Mouse (Mus musculus) liver, embryonic 13.5 days (tissue): Measurements from ENCODE around the gene Homer2. TPM values are rescaled to one million over a fixed set of nuclear protein-coding genes. Genes with fewer than 3 reads are reported as not detected.
A peak's percentile ranks its signal among the peaks of the same experiment; 100 is the strongest.

Experiments used
- ATAC-seq: fragments of 200-750 bp; cut with Nextera tagmentation; 2 replicates; pipeline ENCODE4 v1.8.0; 2017; ENCODE audit warnings: low read depth, mild to moderate bottlenecking, moderate number of reproducible peaks, moderate library complexity
- DNase-seq: peaks from one replicate; pipeline ENCODE4 v3.0.0; 2022
- H3K27ac ChIP-seq: fragments of 300-500 bp; sonication (generic); 2 replicates; pipeline ENCODE4 v1.5.1; 2015; ENCODE audit warnings: moderate library complexity, mild to moderate bottlenecking, inconsistent platforms
- H3K27me3 ChIP-seq: fragments of 300-500 bp; sonication (generic); 2 replicates; pipeline ENCODE4 v1.6.1; 2015; ENCODE audit warnings: mild to moderate bottlenecking, inconsistent platforms
- H3K36me3 ChIP-seq: fragments of 300-500 bp; sonication (generic); 2 replicates; pipeline ENCODE4 v1.6.1; 2015; ENCODE audit warnings: mild to moderate bottlenecking, inconsistent platforms
- H3K4me1 ChIP-seq: fragments of 300-500 bp; sonication (generic); replicated peaks from 2 replicates; pipeline ENCODE4 v1.6.1; 2015; ENCODE audit warnings: inconsistent platforms
- H3K4me2 ChIP-seq: fragments of 300-500 bp; sonication (generic); 2 replicates; pipeline ENCODE4 v1.6.1; 2015; ENCODE audit warnings: inconsistent platforms, mild to moderate bottlenecking, moderate library complexity
- H3K4me3 ChIP-seq: fragments of 300-500 bp; sonication (generic); replicated peaks from 2 replicates; pipeline ENCODE4 v1.5.1; 2015; ENCODE audit warnings: mild to moderate bottlenecking, inconsistent platforms
- H3K9ac ChIP-seq: fragments of 300-500 bp; sonication (generic); 2 replicates; pipeline ENCODE4 v1.6.1; 2015; ENCODE audit warnings: mild to moderate bottlenecking, inconsistent platforms
- H3K9me3 ChIP-seq: fragments of 300-500 bp; sonication (generic); replicated peaks from 2 replicates; pipeline ENCODE4 v1.6.1; 2016; ENCODE audit warnings: inconsistent platforms
- WGBS: fragments of 180-500 bp; shearing (Covaris S2); methylation state at CpG from one replicate; pipeline ENCODE4 v1.1.7; 2015; ENCODE audit not compliant: insufficient replicate concordance; 5-methylcytosine and 5-hydroxymethylcytosine counted together
- polyA plus RNA-seq: library from polyadenylated mRNA; unstranded; fragments of >200 nt; fragmentation: Nextera tagmentation; extraction: Ambion mirVana; gene quantifications from 2 replicates; pipeline ENCODE4 v1.2.1, GENCODE M21; 2015

Homer2 gene
- polyA plus RNA-seq, 1 experiment from 2014 or later = 5.7 TPM

GRCm38 (mm10) chr7:81697954-81698353 is 9.4 kb downstream of the Homer2 start:
- no peak overlapping the region for H3K4me3 ChIP-seq
- H3K36me3 ChIP-seq = no peaks in the 10 kb centered on the region
- H3K9ac ChIP-seq = no peak overlapping the region
- no peaks in the 10 kb centered on the region for H3K4me1 ChIP-seq
- H3K27ac ChIP-seq = no peak overlapping the region
- ATAC-seq = no peak
- no peaks in the 10 kb centered on the region for H3K9me3 ChIP-seq
- no peak overlapping the region for H3K4me2 ChIP-seq
- 75% methylated on average over 4 of the region's 4 CpGs for WGBS
- DNase-seq = no peak
- H3K27me3 ChIP-seq = peaks cover 23% of the 10 kb centered on the region

GRCm38 (mm10) chr7:81695763-81696533 is 11.4 kb downstream of the Homer2 start:
- no peak overlapping the region for H3K4me2 ChIP-seq
- no peaks in the 10 kb centered on the region for H3K9me3 ChIP-seq
- H3K27ac ChIP-seq = no peak overlapping the region
- no peak overlapping the region for H3K9ac ChIP-seq
- peaks cover 21% of the 10 kb centered on the region for H3K27me3 ChIP-seq
- ATAC-seq (no peak), DNase-seq (no peak)
- peaks cover 7% of the 10 kb centered on the region for H3K4me1 ChIP-seq
- H3K36me3 ChIP-seq = no peaks in the 10 kb centered on the region
- WGBS = 71% methylated on average over 16 of the region's 16 CpGs
- H3K4me3 ChIP-seq = no peak overlapping the region

GRCm38 (mm10) chr7:81691067-81691466 is 16.3 kb downstream of the Homer2 start:
- no peaks in the 10 kb centered on the region for H3K9me3 ChIP-seq
- no peak overlapping the region for H3K27ac ChIP-seq
- ATAC-seq (peak; percentile 82), DNase-seq (peak; percentile 46)
- H3K4me2 ChIP-seq = peak overlapping the region; percentile 14; the same call in 1 of the 2 replicates
- no peak overlapping the region for H3K4me3 ChIP-seq
- WGBS = 24% methylated on average over 5 of the region's 5 CpGs
- H3K9ac ChIP-seq = no peak overlapping the region; the same call in 1 of the 2 replicates
- H3K36me3 ChIP-seq = no peaks in the 10 kb centered on the region
- H3K27me3 ChIP-seq = peaks cover 18% of the 10 kb centered on the region
- H3K4me1 ChIP-seq = peaks cover 22% of the 10 kb centered on the region

- Histone ChIP-seq H3K27ac (no peak overlapping the region), H3K9me3 (no peaks in the 10 kb centered on the region), H3K9ac (no peak overlapping the region), H3K27me3 (peaks cover 15% of the 10 kb centered on the region), H3K4me2 (no peak overlapping the region), H3K4me1 (peaks cover 30% of the 10 kb centered on the region), H3K36me3 (no peaks in the 10 kb centered on the region), H3K4me3 (no peak overlapping the region)
- DNase-seq = no peak
- WGBS = 66% methylated on average over 8 of the region's 8 CpGs
- ATAC-seq = no peak
These were observed 18.1 kb downstream of the Homer2 start for GRCm38 (mm10) chr7:81689116-81689681.

GRCm38 (mm10) chr7:81688378-81688777 is 18.9 kb downstream of the Homer2 start:
- Histone ChIP-seq H3K4me1 (peaks cover 35% of the 10 kb centered on the region), H3K27me3 (peaks cover 7% of the 10 kb centered on the region; the same call in 1 of the 2 replicates), H3K4me2 (no peak overlapping the region), H3K9ac (no peak overlapping the region), H3K9me3 (no peaks in the 10 kb centered on the region), H3K27ac (no peak overlapping the region; the same call in 1 of the 2 replicates), H3K36me3 (no peaks in the 10 kb centered on the region), H3K4me3 (no peak overlapping the region)
- no peak for DNase-seq
- 68% methylated on average over 9 of the region's 9 CpGs for WGBS
- ATAC-seq = peak; percentile 52; the same call in 1 of the 2 replicates

GRCm38 (mm10) chr7:81687684-81688316 is 19.5 kb downstream of the Homer2 start:
- DNase-seq (no peak), ATAC-seq (no peak)
- Histone ChIP-seq H3K4me2 (no peak overlapping the region), H3K9me3 (no peaks in the 10 kb centered on the region), H3K9ac (no peak overlapping the region), H3K27me3 (peaks cover 4% of the 10 kb centered on the region; the same call in 1 of the 2 replicates), H3K36me3 (no peaks in the 10 kb centered on the region), H3K4me1 (peaks cover 35% of the 10 kb centered on the region), H3K27ac (no peak overlapping the region; the same call in 1 of the 2 replicates), H3K4me3 (no peak overlapping the region)
- WGBS = 62% methylated on average over 6 of the region's 6 CpGs

- 75% methylated on average over 7 of the region's 7 CpGs for WGBS
- peaks cover 22% of the 10 kb centered on the region for H3K4me1 ChIP-seq
- no peak overlapping the region for H3K9ac ChIP-seq
- DNase-seq = no peak
- H3K4me2 ChIP-seq = no peak overlapping the region
- H3K4me3 ChIP-seq = no peak overlapping the region
- H3K9me3 ChIP-seq = no peaks in the 10 kb centered on the region
- no peaks in the 10 kb centered on the region for H3K27me3 ChIP-seq
- no peaks in the 10 kb centered on the region for H3K36me3 ChIP-seq
- no peak for ATAC-seq
- H3K27ac ChIP-seq = no peak overlapping the region
These were observed 22.0 kb downstream of the Homer2 start for GRCm38 (mm10) chr7:81685375-81685774.

- 56% methylated on average over 7 of the region's 7 CpGs for WGBS
- no peak overlapping the region for H3K9ac ChIP-seq
- no peak overlapping the region for H3K4me3 ChIP-seq
- DNase-seq (no peak), ATAC-seq (no peak)
- peaks cover 15% of the 10 kb centered on the region for H3K4me1 ChIP-seq
- H3K4me2 ChIP-seq = no peak overlapping the region
- no peaks in the 10 kb centered on the region for H3K9me3 ChIP-seq
- H3K27ac ChIP-seq = no peak overlapping the region
- no peaks in the 10 kb centered on the region for H3K27me3 ChIP-seq
- no peaks in the 10 kb centered on the region for H3K36me3 ChIP-seq
These were observed 23.4 kb downstream of the Homer2 start for GRCm38 (mm10) chr7:81683779-81684422.

GRCm38 (mm10) chr7:81681386-81681785 is 25.9 kb downstream of the Homer2 start:
- H3K4me1 ChIP-seq = peaks cover 13% of the 10 kb centered on the region
- no peak overlapping the region for H3K4me2 ChIP-seq
- ATAC-seq (no peak), DNase-seq (no peak)
- no peak overlapping the region for H3K4me3 ChIP-seq
- H3K27ac ChIP-seq = no peak overlapping the region
- WGBS = 55% methylated on average over 3 of the region's 3 CpGs
- no peaks in the 10 kb centered on the region for H3K27me3 ChIP-seq
- no peak overlapping the region for H3K9ac ChIP-seq
- H3K9me3 ChIP-seq = no peaks in the 10 kb centered on the region
- no peaks in the 10 kb centered on the region for H3K36me3 ChIP-seq

- 60% methylated on average over 15 of the region's 15 CpGs for WGBS
- DNase-seq (no peak), ATAC-seq (no peak)
- H3K4me2 ChIP-seq = no peak overlapping the region
- H3K36me3 ChIP-seq = no peaks in the 10 kb centered on the region
- no peak overlapping the region for H3K4me3 ChIP-seq
- no peaks in the 10 kb centered on the region for H3K4me1 ChIP-seq
- H3K9ac ChIP-seq = no peak overlapping the region
- no peaks in the 10 kb centered on the region for H3K27me3 ChIP-seq
- H3K9me3 ChIP-seq = no peaks in the 10 kb centered on the region
- H3K27ac ChIP-seq = no peak overlapping the region
These were observed 33.8 kb downstream of the Homer2 start for GRCm38 (mm10) chr7:81673359-81674013.
